Mouse (Mus musculus) neural tube, embryonic 12.5 days (tissue): ENCODE measurements around the gene Fgfr2. TPM values are rescaled to one million over a fixed set of nuclear protein-coding genes. Genes with fewer than 3 reads are reported as not detected.
A peak's percentile ranks its signal among the peaks of the same experiment; 100 is the strongest.

ENCODE experiments used
- ATAC-seq: fragments of 200-750 bp; cut with Nextera tagmentation; 2 replicates; pipeline ENCODE4 v1.8.0; 2017; ENCODE audit warnings: low read depth, mild to moderate bottlenecking, moderate TSS enrichment, moderate library complexity; ENCODE audit not compliant: low FRiP score
- H3K27ac ChIP-seq: fragments of 300-500 bp; sonication (generic); 2 replicates; pipeline ENCODE4 v1.5.1; 2016
- H3K27me3 ChIP-seq: fragments of 300-500 bp; sonication (generic); replicated peaks from 2 replicates; pipeline ENCODE4 v1.6.1; 2016; ENCODE audit warnings: mild to moderate bottlenecking
- H3K36me3 ChIP-seq: fragments of 300-500 bp; sonication (generic); 2 replicates; pipeline ENCODE4 v1.6.1; 2016; ENCODE audit warnings: mild to moderate bottlenecking
- H3K4me1 ChIP-seq: fragments of 300-500 bp; sonication (generic); 2 replicates; pipeline ENCODE4 v1.6.1; 2016
- H3K4me2 ChIP-seq: fragments of 300-500 bp; sonication (generic); replicated peaks from 2 replicates; pipeline ENCODE4 v1.6.1; 2016; ENCODE audit warnings: mild to moderate bottlenecking
- H3K4me3 ChIP-seq: fragments of 300-500 bp; sonication (generic); 2 replicates; pipeline ENCODE4 v1.5.1; 2016
- H3K9ac ChIP-seq: fragments of 300-500 bp; sonication (generic); 2 replicates; pipeline ENCODE4 v1.6.1; 2016; ENCODE audit warnings: mild to moderate bottlenecking
- H3K9me3 ChIP-seq: fragments of 300-500 bp; sonication (generic); 2 replicates; pipeline ENCODE4 v1.6.1; 2016; ENCODE audit warnings: mild to moderate bottlenecking
- WGBS: fragments of 180-500 bp; shearing (Covaris S2); methylation state at CpG from one replicate; pipeline ENCODE4 v1.1.7; 2016; 5-methylcytosine and 5-hydroxymethylcytosine counted together
- polyA plus RNA-seq: library from polyadenylated mRNA; unstranded; fragments of >200 nt; fragmentation: Nextera tagmentation; extraction: Ambion mirVana; gene quantifications from 2 replicates; pipeline ENCODE4 v1.2.1, GENCODE M21; 2016

The Fgfr2 gene
- polyA plus RNA-seq, 1 experiment from 2014 or later = 65.0 TPM

DNA sequence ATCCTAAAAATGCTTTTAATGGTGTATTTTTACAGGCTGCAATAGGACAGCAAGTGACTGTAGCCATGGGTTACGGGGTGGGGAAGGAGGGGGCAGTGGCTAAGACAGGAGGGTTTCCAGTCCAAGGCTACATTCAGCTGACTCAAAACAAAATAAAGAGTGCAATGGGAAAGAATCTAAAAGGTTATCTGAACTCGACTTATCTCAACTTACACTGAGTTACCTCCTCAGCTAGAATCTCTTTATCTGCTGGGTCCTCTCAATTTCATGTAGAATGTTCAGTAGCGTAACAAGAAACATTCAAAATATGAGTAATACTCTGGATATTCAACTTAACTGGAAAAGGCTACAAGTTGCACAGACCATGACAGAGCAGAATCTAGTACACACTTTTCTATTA lies 550.4 kb downstream of the Fgfr2 start:
- Histone ChIP-seq H3K27me3 (0 out of 2 replicates have a peak, but pooled peaks cover 4% of the 10 kb centered on the region), H3K9ac (no peak overlapping the region), H3K36me3 (peaks cover 3% of the 10 kb centered on the region; the same call in 1 of the 2 replicates), H3K9me3 (no peaks in the 10 kb centered on the region), H3K4me1 (peaks cover 4% of the 10 kb centered on the region; the same call in 1 of the 2 replicates), H3K4me2 (no peak overlapping the region), H3K4me3 (no peak overlapping the region), H3K27ac (no peak overlapping the region)
- no peak for ATAC-seq
- 74% methylated on average over 3 of the region's 3 CpGs for WGBS

DNA sequence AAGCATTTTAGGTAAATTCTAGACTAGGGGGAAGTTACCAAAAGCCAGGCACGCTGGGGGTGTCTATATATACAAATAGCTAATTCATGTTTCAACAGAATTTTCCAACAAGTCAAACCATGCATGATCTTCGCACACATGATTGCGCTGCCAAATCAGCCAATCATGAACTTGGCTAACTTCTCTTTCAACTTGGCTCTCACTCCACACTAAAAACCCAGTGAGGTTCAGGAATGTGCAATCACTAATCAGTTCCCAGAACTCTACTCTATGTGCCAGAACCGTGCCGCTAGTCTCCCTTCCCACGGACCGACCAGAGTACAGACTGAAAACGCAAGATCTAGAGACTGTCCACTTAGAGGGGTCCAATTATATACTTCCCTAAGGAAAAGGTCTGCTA lies 551.7 kb downstream of the Fgfr2 start:
- Histone ChIP-seq H3K27me3 (no peaks in the 10 kb centered on the region), H3K4me1 (peaks cover 4% of the 10 kb centered on the region; the same call in 1 of the 2 replicates), H3K36me3 (peaks cover 3% of the 10 kb centered on the region; the same call in 1 of the 2 replicates), H3K4me3 (no peak overlapping the region), H3K4me2 (no peak overlapping the region), H3K9me3 (no peaks in the 10 kb centered on the region), H3K27ac (no peak overlapping the region), H3K9ac (no peak overlapping the region)
- WGBS = 86% methylated on average over 8 of the region's 8 CpGs
- ATAC-seq = no peak

DNA sequence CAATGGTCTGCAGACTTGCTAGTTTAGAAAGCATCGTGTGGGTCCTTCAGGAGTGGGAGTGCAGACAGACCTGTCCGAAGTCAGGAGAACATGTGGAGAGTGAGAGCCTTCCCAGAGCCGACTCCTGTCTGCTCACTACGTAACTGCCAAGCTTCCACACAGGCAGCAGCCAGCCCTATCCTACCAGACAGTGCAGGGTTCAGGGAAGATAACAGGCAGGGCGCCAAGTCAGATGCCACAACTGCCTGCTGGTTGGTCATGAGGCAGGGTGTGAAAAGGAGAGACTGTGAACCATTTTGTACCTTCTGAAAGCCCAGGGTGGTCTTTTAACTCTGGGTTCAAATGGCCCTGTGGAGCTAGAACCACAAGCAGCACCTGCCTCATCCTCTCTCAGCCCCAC lies 553.1 kb downstream of the Fgfr2 start:
- no peak overlapping the region for H3K27ac ChIP-seq
- no peak overlapping the region for H3K4me2 ChIP-seq
- H3K9me3 ChIP-seq = no peaks in the 10 kb centered on the region
- H3K4me3 ChIP-seq = no peak overlapping the region
- 0 out of 2 replicates have a peak, but pooled peaks cover 4% of the 10 kb centered on the region for H3K4me1 ChIP-seq
- H3K36me3 ChIP-seq = peaks cover 6% of the 10 kb centered on the region; the same call in 1 of the 2 replicates
- H3K27me3 ChIP-seq = no peaks in the 10 kb centered on the region
- WGBS = 86% methylated on average over 5 of the region's 5 CpGs
- no peak for ATAC-seq
- H3K9ac ChIP-seq = no peak overlapping the region; the same call in 1 of the 2 replicates

DNA sequence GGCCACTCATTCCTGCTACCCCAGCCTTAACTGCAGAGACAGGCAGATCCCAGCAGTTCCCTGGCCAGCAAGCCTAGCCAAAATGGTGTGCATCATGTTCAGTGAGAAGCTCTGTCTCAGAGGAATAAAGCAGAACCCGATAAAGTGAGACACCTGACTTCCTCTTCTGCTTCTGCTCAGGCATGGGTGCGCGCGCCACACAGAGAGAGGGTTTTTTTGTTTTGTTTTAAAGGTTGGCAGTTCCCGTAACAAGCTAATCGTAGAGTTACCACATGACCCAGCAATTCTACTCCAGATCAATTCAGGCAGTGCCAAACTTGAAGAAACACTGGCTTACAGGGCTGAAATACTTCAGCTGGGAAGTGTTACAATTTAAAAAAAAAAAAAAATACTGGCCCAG lies 554.3 kb downstream of the Fgfr2 start:
- Histone ChIP-seq H3K9ac (no peak overlapping the region), H3K4me1 (0 out of 2 replicates have a peak, but pooled peaks cover 4% of the 10 kb centered on the region), H3K27me3 (no peaks in the 10 kb centered on the region), H3K4me3 (no peak overlapping the region), H3K27ac (no peak overlapping the region), H3K9me3 (no peaks in the 10 kb centered on the region), H3K4me2 (no peak overlapping the region), H3K36me3 (peaks cover 15% of the 10 kb centered on the region; the same call in 1 of the 2 replicates)
- no peak for ATAC-seq
- 97% methylated on average over 6 of the region's 6 CpGs for WGBS

DNA sequence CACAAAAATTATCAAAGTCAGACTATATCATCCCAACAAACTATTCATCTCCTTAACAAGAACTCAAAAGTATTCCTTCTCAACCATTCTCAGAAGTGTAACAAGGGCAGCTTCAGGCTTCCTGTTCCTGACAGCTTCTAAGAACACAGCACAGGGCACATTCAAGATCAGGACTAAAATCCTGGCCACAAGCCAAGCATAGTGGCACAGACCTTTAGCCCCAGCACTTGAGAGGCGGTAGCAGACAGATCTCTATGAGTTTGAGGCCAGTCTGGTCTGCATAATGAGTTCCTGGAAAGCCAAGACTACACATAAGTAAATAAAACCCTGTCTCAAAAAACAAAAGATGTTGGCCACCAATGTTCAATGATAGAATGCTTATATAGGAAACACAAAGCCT lies 557.3 kb downstream of the Fgfr2 start:
- Histone ChIP-seq H3K27ac (no peak overlapping the region), H3K4me3 (no peak overlapping the region), H3K9me3 (no peaks in the 10 kb centered on the region), H3K27me3 (no peaks in the 10 kb centered on the region), H3K4me1 (no peaks in the 10 kb centered on the region), H3K9ac (no peak overlapping the region), H3K4me2 (no peak overlapping the region), H3K36me3 (peaks cover 40% of the 10 kb centered on the region)
- no peak for ATAC-seq
- WGBS = 64% methylated on average over 1 of the region's 1 CpGs

DNA sequence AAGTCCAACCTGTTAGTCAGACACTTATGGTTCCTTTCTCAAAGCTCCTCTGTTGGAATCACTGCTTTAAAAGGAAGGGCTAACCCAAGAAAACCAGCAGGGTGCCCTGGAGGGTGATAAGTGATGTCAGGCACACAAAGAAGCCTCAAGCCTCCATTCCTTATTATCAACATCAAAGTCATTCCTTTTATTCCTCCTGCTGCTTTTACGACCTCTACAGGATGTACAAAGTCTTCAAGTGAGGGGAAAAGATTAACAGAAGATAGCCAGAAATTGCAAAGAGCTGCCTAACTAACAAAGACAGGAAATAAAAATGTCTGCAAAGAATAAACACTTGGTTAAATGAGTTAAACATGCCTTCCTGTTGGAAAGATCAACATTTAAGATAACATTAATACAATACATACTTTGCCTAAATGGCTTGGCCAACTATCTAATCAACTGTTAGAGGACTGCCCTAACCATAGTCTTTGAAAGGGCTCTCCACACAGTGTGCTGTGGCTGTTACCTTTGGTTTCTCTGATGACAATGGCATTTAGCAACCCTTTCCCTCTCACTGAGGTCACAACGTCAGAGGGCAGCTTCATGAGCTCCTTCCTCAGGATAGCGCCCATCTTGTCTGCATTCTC lies 563.9 kb downstream of the Fgfr2 start:
- no peak overlapping the region for H3K9ac ChIP-seq
- H3K9me3 ChIP-seq = no peaks in the 10 kb centered on the region
- H3K4me3 ChIP-seq = no peak overlapping the region
- peaks cover 56% of the 10 kb centered on the region for H3K36me3 ChIP-seq
- H3K27ac ChIP-seq = no peak overlapping the region
- WGBS = 22% methylated on average over 3 of the region's 3 CpGs
- no peaks in the 10 kb centered on the region for H3K27me3 ChIP-seq
- no peak for ATAC-seq
- no peaks in the 10 kb centered on the region for H3K4me1 ChIP-seq
- H3K4me2 ChIP-seq = no peak overlapping the region

DNA sequence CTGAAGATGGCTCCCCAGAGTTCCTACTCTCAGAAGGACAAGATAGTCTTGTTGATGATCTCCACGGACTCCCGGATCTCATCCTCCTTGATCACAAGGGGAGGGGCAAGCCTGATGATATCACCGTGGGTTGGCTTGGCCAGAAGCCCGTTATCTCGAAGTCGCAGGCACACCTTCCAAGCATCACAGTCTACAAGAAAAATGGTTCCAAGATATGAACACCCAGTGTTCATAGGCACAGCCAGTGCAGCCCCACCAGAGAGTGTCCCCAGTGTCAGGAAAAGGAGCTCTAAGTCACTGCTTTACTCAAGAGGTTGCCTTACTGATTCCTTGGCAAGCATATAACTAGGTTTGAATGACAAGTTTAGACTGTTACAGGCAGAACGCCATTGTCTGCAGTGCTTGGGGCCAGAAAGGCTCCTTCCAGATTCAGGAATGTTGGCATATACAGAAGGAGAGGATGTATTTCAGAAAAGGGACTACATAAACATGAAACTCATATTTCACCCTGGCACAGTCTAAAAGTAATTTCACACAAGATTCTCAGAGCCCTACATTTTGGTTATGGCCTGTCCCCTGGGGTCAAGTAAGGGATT lies 564.9 kb downstream of the Fgfr2 start:
- H3K4me1 ChIP-seq = no peaks in the 10 kb centered on the region
- H3K9ac ChIP-seq = no peak overlapping the region
- H3K36me3 ChIP-seq = peaks cover 49% of the 10 kb centered on the region
- WGBS = 89% methylated on average over 7 of the region's 7 CpGs
- H3K27ac ChIP-seq = no peak overlapping the region
- ATAC-seq = no peak
- H3K27me3 ChIP-seq = no peaks in the 10 kb centered on the region
- H3K9me3 ChIP-seq = no peaks in the 10 kb centered on the region
- no peak overlapping the region for H3K4me2 ChIP-seq
- no peak overlapping the region for H3K4me3 ChIP-seq

DNA sequence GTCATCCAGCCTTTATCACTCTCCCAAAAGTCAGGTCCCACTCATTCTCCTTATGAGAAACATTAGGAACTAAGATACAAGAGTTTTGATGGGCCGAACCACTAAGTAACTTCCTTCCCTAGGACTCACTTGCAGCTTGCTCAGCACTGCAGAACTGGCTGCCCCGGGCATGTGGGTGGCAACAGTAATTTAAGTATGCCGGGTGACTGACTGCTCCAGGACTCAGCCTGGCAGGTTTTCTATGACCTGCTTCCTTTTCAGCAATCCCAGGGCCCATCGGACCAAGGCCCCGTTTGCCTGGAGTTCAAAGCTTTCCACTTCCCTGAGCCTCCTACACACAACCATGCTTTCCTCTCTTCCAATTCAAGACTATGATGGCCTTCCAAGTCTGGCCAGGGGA lies 566.6 kb downstream of the Fgfr2 start:
- Histone ChIP-seq H3K27me3 (no peaks in the 10 kb centered on the region), H3K36me3 (peaks cover 35% of the 10 kb centered on the region), H3K4me3 (no peak overlapping the region), H3K27ac (no peak overlapping the region), H3K4me2 (no peak overlapping the region), H3K9me3 (no peaks in the 10 kb centered on the region), H3K4me1 (no peaks in the 10 kb centered on the region), H3K9ac (no peak overlapping the region)
- no peak for ATAC-seq
- 73% methylated on average over 5 of the region's 5 CpGs for WGBS

DNA sequence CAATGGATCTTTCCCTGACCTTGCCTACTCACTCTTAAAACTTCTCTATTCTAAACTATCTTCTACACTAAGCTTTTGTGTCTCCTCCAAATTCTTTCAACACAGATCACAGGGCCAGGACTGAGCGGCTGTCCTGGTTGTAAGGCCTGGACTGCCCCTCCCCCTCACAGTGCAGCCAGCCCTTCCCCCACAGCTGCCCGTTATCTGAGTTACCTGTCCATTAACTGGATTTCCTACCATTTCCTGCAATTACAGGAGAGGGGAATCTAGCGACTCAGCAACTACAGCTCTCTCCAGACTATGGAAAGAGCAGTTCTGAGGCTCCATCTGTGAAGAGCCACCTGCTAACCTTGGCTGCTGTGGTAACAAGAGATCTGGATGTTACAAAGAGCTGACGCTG lies 567.2 kb downstream of the Fgfr2 start:
- Histone ChIP-seq H3K27ac (no peak overlapping the region), H3K4me1 (peaks cover 4% of the 10 kb centered on the region; the same call in 1 of the 2 replicates), H3K27me3 (no peaks in the 10 kb centered on the region), H3K9me3 (no peaks in the 10 kb centered on the region), H3K9ac (no peak overlapping the region), H3K4me2 (no peak overlapping the region), H3K4me3 (no peak overlapping the region), H3K36me3 (peaks cover 29% of the 10 kb centered on the region)
- ATAC-seq = no peak
- WGBS = 27% methylated on average over 4 of the region's 4 CpGs

DNA sequence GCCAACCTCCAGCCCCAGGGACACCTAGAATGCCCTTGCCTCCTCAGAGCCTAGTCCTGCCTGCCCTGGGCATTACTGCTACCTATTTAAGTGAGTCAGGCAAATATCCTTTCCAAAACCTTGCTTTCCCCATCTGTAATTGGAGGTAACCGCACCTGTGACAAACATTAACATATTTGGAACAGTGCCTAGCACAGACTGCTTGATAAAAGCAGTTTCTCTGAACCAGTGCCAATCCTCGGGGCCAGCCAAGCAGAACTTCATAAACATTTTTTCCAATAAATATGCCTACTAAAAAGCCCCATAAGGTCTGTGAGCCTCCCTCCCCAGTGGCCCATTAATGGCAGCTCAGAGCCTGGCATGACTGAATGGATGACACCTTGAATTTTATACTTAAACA lies 569.1 kb downstream of the Fgfr2 start:
- WGBS = 88% methylated on average over 2 of the region's 2 CpGs
- Histone ChIP-seq H3K9me3 (no peaks in the 10 kb centered on the region), H3K9ac (no peak overlapping the region), H3K4me2 (no peak overlapping the region), H3K4me1 (peaks cover 4% of the 10 kb centered on the region; the same call in 1 of the 2 replicates), H3K4me3 (no peak overlapping the region), H3K27ac (no peak overlapping the region), H3K27me3 (no peaks in the 10 kb centered on the region), H3K36me3 (peaks cover 12% of the 10 kb centered on the region)
- no peak for ATAC-seq

DNA sequence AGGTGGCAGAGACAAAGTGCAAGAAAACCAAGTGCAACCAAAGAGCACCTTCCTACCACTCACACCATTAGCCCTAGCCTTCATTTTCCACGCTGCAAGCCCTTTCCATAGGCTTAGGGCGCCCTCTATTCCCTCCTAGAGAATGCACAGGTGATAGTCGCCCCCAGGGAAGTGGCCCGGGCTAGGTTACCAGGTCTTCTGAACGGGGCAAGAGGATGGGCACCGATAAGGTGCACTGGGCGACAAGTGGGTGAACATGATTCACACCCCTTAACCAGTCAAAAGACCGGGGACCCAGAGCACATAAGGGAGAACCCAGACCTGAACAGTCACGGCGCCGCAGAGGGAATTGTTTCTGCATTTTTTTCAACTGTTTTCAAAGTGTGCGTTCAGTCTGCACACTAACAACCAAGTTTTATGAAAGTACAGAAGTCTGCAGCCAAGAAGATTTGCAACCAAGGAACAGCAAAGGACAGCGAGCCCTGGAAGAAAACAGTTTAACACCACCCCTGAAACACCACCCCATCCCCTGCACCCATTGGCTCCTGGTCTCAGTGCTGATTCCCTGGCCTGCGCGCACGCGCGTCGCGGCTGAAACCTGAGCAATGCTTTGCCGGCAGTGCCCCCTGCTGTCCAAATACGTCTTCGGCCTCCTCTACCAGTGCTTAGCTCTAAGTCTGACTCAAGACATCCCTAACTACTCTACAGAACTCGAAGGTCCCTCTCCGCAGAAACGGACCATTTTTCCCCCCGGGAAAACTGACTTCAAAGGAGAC lies 571.6 kb downstream of the Fgfr2 start:
- Histone ChIP-seq H3K4me2 (peak overlapping the region; percentile 88), H3K27me3 (no peaks in the 10 kb centered on the region), H3K9ac (peak overlapping the region; percentile 49), H3K36me3 (no peaks in the 10 kb centered on the region), H3K9me3 (no peaks in the 10 kb centered on the region), H3K4me3 (peak overlapping the region; percentile 48), H3K27ac (no peak overlapping the region), H3K4me1 (peaks cover 4% of the 10 kb centered on the region; the same call in 1 of the 2 replicates)
- ATAC-seq = peak; percentile 95
- WGBS = 1% methylated on average over 27 of the region's 27 CpGs

DNA sequence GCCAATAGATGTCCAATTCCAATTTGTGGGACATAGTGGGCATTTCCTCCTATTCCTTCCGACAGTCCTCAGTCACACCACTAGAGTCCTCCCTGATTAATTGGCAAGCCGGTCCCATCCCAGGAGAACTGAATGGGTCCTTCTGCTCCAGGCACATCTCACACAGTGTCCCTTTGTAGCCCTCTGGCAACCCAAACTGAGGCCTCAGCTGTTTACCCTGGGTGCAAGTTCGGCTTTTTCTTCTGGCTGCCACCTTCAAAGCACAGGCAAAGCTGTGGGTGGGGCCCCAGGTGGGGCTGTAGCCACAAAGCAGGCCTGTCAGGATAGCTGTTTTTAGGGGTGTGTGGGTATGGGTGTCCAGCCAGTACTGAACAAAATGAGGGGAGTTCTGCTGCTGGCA lies 576.0 kb downstream of the Fgfr2 start:
- Histone ChIP-seq H3K9me3 (no peaks in the 10 kb centered on the region), H3K27me3 (no peaks in the 10 kb centered on the region), H3K4me1 (peaks cover 9% of the 10 kb centered on the region), H3K9ac (no peak overlapping the region), H3K4me3 (no peak overlapping the region), H3K4me2 (no peak overlapping the region), H3K36me3 (no peaks in the 10 kb centered on the region), H3K27ac (no peak overlapping the region)
- no peak for ATAC-seq
- WGBS = 62% methylated on average over 3 of the region's 3 CpGs
